Mouse (Mus musculus) heart, adult 2 months (tissue): ENCODE results near the gene Ctse. TPM values are rescaled to one million over a fixed set of nuclear protein-coding genes. Genes with fewer than 3 reads are reported as not detected.

Source experiments
- DNase-seq, 2 experiments: peaks; one replicate each; pipeline ENCODE4 v3.0.0; 2021
- H3K27ac ChIP-seq: fragments of 200-600 bp; 2 replicates; pipeline ENCODE4 v1.8.1; 2022
- H3K27me3 ChIP-seq: fragments of 200-500 bp; 2 replicates; pipeline ENCODE4 v1.6.1; 2012; ENCODE audit warnings: mild to moderate bottlenecking, low read length, inconsistent platforms, mixed read lengths; ENCODE audit not compliant: control insufficient read depth, insufficient read depth
- H3K36me3 ChIP-seq: fragments of 200-500 bp; 2 replicates; pipeline ENCODE4 v1.6.1; 2012; ENCODE audit warnings: low read length, inconsistent platforms; ENCODE audit not compliant: control insufficient read depth, insufficient read depth
- H3K4me1 ChIP-seq: fragments of 200-500 bp; 2 replicates; pipeline ENCODE4 v1.6.1; 2011; ENCODE audit warnings: low read length; ENCODE audit not compliant: control insufficient read depth, insufficient read depth
- H3K4me3 ChIP-seq: fragments of 200-600 bp; 2 replicates; pipeline ENCODE4 v1.8.1; 2022
- H3K79me2 ChIP-seq: fragments of 200-500 bp; replicated peaks from 2 replicates; pipeline ENCODE4 v1.6.1; 2012; ENCODE audit warnings: mild to moderate bottlenecking, inconsistent platforms, low read length, moderate library complexity, mixed read lengths; ENCODE audit not compliant: control insufficient read depth, insufficient read depth
- H3K9ac ChIP-seq: fragments of 200-500 bp; 2 replicates; pipeline ENCODE4 v1.6.1; 2012; ENCODE audit warnings: low read depth, mild to moderate bottlenecking, control low read depth, inconsistent platforms, low read length, mixed read lengths
- CTCF ChIP-seq: fragments of 200-600 bp; IDR thresholded peaks from 2 replicates; pipeline ENCODE4 v1.8.1; 2022; ENCODE audit warnings: antibody characterized with exemption, mild to moderate bottlenecking, moderate library complexity
- EP300 ChIP-seq: fragments of 200-500 bp; IDR thresholded peaks from 2 replicates; pipeline ENCODE4 v1.6.1; 2011; ENCODE audit warnings: low read depth, low read length, control low read depth; ENCODE audit not compliant: insufficient read depth
- POLR2A ChIP-seq: fragments of 200-500 bp; IDR thresholded peaks from 2 replicates; pipeline ENCODE4 v1.6.1; 2011; ENCODE audit warnings: mild to moderate bottlenecking, low read depth, low read length, control low read depth; ENCODE audit not compliant: insufficient read depth
- WGBS: fragments of 180-500 bp; shearing (Covaris S2); methylation state at CpG from one replicate; pipeline ENCODE4 v1.1.7; 2018; 5-methylcytosine and 5-hydroxymethylcytosine counted together
- intact Hi-C: fragments of 180-260 bp; cut with DNase I; formaldehyde crosslinking; loops from one replicate; pipeline ENCODE4 v1.15.1; 2025
- polyA plus RNA-seq: library from polyadenylated mRNA; depleted of rRNA; stranded (reverse); fragments of >200 nt; gene quantifications from 2 replicates; pipeline ENCODE4 v1.2.3, GENCODE M21; 2012
- total RNA-seq, 2 experiments: library from RNA; stranded (reverse); gene quantifications; 2 replicates each; pipeline ENCODE4 v1.2.3; 2021

Gene Ctse
- total and polyA plus RNA-seq, 3 experiments: 0.39 to 0.86 (median 0.63) TPM

- H3K9ac ChIP-seq: no peak overlapping the region
- intact Hi-C loops: loop anchor here (1.0 to 5.0 kb wide), 3 partner anchors 45 to 234 kb away; no protein-coding TSS in a partner anchor
- TF ChIP-seq EP300 (0 out of 2 replicates have a peak, but pooled peaks have one; percentile 15), CTCF (peak; percentile 77), POLR2A (no peak)
These were observed 24.6 kb upstream of the Ctse start for GRCm38 (mm10) chr1:131613361-131614133.

DNA sequence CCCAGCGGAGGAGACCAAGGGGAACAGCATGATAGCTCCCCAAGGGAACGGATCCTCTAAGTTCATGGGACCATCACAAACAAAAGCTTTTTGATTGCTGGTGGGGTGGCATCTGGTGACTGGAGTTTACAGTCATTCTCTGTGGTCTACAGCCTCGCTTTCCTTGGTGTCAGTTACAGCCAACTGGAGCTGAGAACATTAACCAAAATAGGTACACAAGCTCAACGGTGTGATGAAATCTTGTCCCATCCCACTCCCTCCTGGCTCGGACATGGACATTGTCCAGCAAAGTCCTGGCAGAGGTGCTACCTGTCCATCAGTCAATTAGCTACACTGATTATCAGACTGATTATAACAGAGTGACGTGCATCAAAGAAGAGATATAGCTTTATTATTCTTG, 23.5 kb upstream of the Ctse start:
- no peak for TF ChIP-seq EP300
- TF ChIP-seq POLR2A: no peak
- no peak for TF ChIP-seq CTCF

More at GRCm38 (mm10) chr1:131613361-131614133, 24.6 kb upstream of the Ctse start:
- Histone ChIP-seq H3K4me1 (no peaks in the 10 kb centered on the region), H3K79me2 (no peaks in the 10 kb centered on the region), H3K27ac (no peak overlapping the region), H3K4me3 (no peak overlapping the region), H3K27me3 (no peaks in the 10 kb centered on the region), H3K36me3 (no peaks in the 10 kb centered on the region)
- 74% methylated on average over 16 of the region's 16 CpGs for WGBS
- peak; percentile 72 for DNase-seq

GRCm38 (mm10) chr1:131616131-131616530, 22.0 kb upstream of the Ctse start:
- TF ChIP-seq CTCF: no peak
- TF ChIP-seq POLR2A: no peak
- no peak for TF ChIP-seq EP300
- no peak overlapping the region for H3K4me3 ChIP-seq
- no peaks in the 10 kb centered on the region for H3K27me3 ChIP-seq
- H3K27ac ChIP-seq: no peak overlapping the region
- H3K79me2 ChIP-seq: no peaks in the 10 kb centered on the region
- WGBS: 76% methylated on average over 1 of the region's 1 CpGs
- DNase-seq: no peak
- no peaks in the 10 kb centered on the region for H3K4me1 ChIP-seq
- intact Hi-C loops: no loop called here
- no peak overlapping the region for H3K9ac ChIP-seq
- no peaks in the 10 kb centered on the region for H3K36me3 ChIP-seq

More for the DNA sequence above, 23.5 kb upstream of the Ctse start:
- no peak overlapping the region for H3K9ac ChIP-seq
- intact Hi-C loops: loop anchor here (5.0 kb wide), 1 partner anchor 233 kb away; no protein-coding TSS in a partner anchor
- WGBS: 66% methylated on average over 6 of the region's 6 CpGs
- H3K36me3 ChIP-seq: no peaks in the 10 kb centered on the region
- no peak overlapping the region for H3K4me3 ChIP-seq
- H3K79me2 ChIP-seq: no peaks in the 10 kb centered on the region
- H3K27ac ChIP-seq: no peak overlapping the region
- no peak for DNase-seq
- H3K4me1 ChIP-seq: no peaks in the 10 kb centered on the region
- no peaks in the 10 kb centered on the region for H3K27me3 ChIP-seq

DNA sequence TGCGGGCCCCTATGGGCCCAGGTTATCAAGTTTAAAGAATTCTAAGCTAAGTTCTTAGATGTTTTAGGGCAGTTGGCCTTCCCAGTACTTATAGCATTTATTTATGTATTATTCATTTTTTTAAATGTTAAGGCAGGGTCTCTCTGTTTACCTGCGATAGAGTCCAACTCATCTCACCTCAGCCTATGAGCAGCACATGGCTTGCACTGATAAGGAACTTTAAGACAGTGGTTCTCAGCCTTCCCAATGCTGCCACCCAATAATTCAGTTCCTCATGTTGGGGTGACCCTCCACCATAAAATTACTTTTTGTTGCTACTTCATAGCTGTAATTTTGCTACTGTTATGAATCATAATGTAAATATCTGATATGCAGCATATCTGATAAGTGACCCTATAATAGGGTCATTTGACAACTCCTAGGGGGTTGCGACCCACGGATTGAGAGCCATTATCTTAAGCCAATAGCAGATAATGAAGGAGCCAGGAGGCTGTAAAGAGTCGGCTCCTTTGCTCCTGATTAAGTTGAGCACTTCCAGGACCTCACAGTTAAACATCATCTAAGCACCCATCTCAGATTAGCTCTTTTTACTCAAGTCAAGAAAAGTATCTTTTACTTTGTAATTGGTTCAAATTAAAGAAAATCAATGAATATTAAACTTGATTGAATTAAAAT, 21.4 kb upstream of the Ctse start:
- Histone ChIP-seq H3K79me2 (no peaks in the 10 kb centered on the region), H3K27me3 (no peaks in the 10 kb centered on the region), H3K9ac (no peak overlapping the region), H3K27ac (no peak overlapping the region), H3K4me1 (no peaks in the 10 kb centered on the region), H3K4me3 (no peak overlapping the region), H3K36me3 (no peaks in the 10 kb centered on the region)
- intact Hi-C loops: no loop called here
- WGBS: 61% methylated on average over 5 of the region's 5 CpGs
- DNase-seq: no peak
- TF ChIP-seq POLR2A: no peak
- TF ChIP-seq EP300: no peak
- TF ChIP-seq CTCF: no peak

- intact Hi-C loops: no loop called here
- no peak overlapping the region for H3K9ac ChIP-seq
These were observed 19.5 kb upstream of the Ctse start for GRCm38 (mm10) chr1:131618576-131618975.

More at GRCm38 (mm10) chr1:131618576-131618975, 19.5 kb upstream of the Ctse start:
- DNase-seq: no peak
- Histone ChIP-seq H3K36me3 (no peaks in the 10 kb centered on the region), H3K4me3 (no peak overlapping the region), H3K27ac (no peak overlapping the region), H3K4me1 (no peaks in the 10 kb centered on the region), H3K27me3 (no peaks in the 10 kb centered on the region), H3K79me2 (no peaks in the 10 kb centered on the region)
- WGBS: 88% methylated on average over 1 of the region's 1 CpGs
- TF ChIP-seq POLR2A: no peak
- TF ChIP-seq CTCF: peak; percentile 20
- TF ChIP-seq EP300: no peak
